Mouse (Mus musculus): ENCODE data around the gene Rps19bp1. TPM values are rescaled to one million over a fixed set of nuclear protein-coding genes. Genes with fewer than 3 reads are reported as not detected.

Rps19bp1 gene
- total RNA-seq, 2 experiments from 2014 or later = 41.9 to 42.6 TPM

- peak; percentile 54 to 68 for DNase-seq (ENCODE audit: low spot score in 2 of 2)
- intact Hi-C loops (cut with DNase I) = loop anchor here (5.0 kb wide), 1 partner anchor 133 kb away; the partner anchor contains the start of genes Rpl3 and Syngr1
These were observed 38.3 kb downstream of the Rps19bp1 start for GRCm38 (mm10) chr15:80225796-80226195.

GRCm38 (mm10) chr15:80225208-80225607, 38.9 kb downstream of the Rps19bp1 start:
- DNase-seq (ENCODE audit: low spot score in 2 of 2) = peak; percentile 48 to 62
- intact Hi-C loops (cut with DNase I) = loop anchor here (5.0 kb wide), 1 partner anchor 133 kb away; the partner anchor contains the start of genes Rpl3 and Syngr1

GRCm38 (mm10) chr15:80223751-80224150, 40.4 kb downstream of the Rps19bp1 start:
- intact Hi-C loops (cut with DNase I) = no loop called here
- DNase-seq (ENCODE audit: low spot score in 2 of 2) = no peak

GRCm38 (mm10) chr15:80221031-80221430, 43.1 kb downstream of the Rps19bp1 start:
- no peak for DNase-seq (ENCODE audit: low spot score in 2 of 2)
- intact Hi-C loops (cut with DNase I) = no loop called here

- no peak for DNase-seq (ENCODE audit: low spot score in 2 of 2)
- intact Hi-C loops (cut with DNase I) = loop anchor here (5.0 kb wide), 1 partner anchor 43 kb away; no protein-coding TSS in a partner anchor
These were observed 44.1 kb downstream of the Rps19bp1 start for GRCm38 (mm10) chr15:80219705-80220657.

GRCm38 (mm10) chr15:80219211-80219610, 44.9 kb downstream of the Rps19bp1 start:
- intact Hi-C loops (cut with DNase I) = loop anchor here (5.0 kb wide), 1 partner anchor 42 kb away; no protein-coding TSS in a partner anchor
- no peak for DNase-seq (ENCODE audit: low spot score in 2 of 2)

GRCm38 (mm10) chr15:80217476-80217875, 46.6 kb downstream of the Rps19bp1 start:
- intact Hi-C loops (cut with DNase I) = loop anchor here (5.0 kb wide), 1 partner anchor 40 kb away; no protein-coding TSS in a partner anchor
- DNase-seq (ENCODE audit: low spot score in 2 of 2) = no peak

GRCm38 (mm10) chr15:80216480-80216820, 47.7 kb downstream of the Rps19bp1 start:
- no peak for DNase-seq (ENCODE audit: low spot score in 2 of 2)
- intact Hi-C loops (cut with DNase I) = loop anchor here (5.0 kb wide), 1 partner anchor 39 kb away; no protein-coding TSS in a partner anchor

GRCm38 (mm10) chr15:80215716-80216479, 48.2 kb downstream of the Rps19bp1 start:
- intact Hi-C loops (cut with DNase I) = loop anchor here (5.0 kb wide), 1 partner anchor 39 kb away; no protein-coding TSS in a partner anchor
- peak; percentile 33 to 53 for DNase-seq (ENCODE audit: low spot score in 2 of 2)

- DNase-seq (ENCODE audit: low spot score in 2 of 2) = no peak
- intact Hi-C loops (cut with DNase I) = no loop called here
These were observed 50.4 kb downstream of the Rps19bp1 start for GRCm38 (mm10) chr15:80213688-80214087.

Other genes starting within 250 kb of the Rps19bp1 start
- gene Pdgfb, start 249.3 kb downstream of the Rps19bp1 start, total RNA-seq (2021) = 10 to 100 TPM; 41.9 to 42.8 TPM
- 100 to 1,000 TPM; 534 to 540 TPM for gene Syngr1, start 173.0 kb downstream of the Rps19bp1 start, total RNA-seq (2021)
- 100 to 1,000 TPM; 449 to 461 TPM for gene Rpl3, start 172.4 kb downstream of the Rps19bp1 start, total RNA-seq (2021)
- gene Tab1, start 131.2 kb downstream of the Rps19bp1 start, total RNA-seq (2021) = 10 to 100 TPM; 26.2 to 27.8 TPM
- gene Mgat3, start 90.6 kb downstream of the Rps19bp1 start, total RNA-seq (2021) = 100 to 1,000 TPM; 109 to 110 TPM
- gene Mief1, start 30.3 kb downstream of the Rps19bp1 start, total RNA-seq (2021) = 10 to 100 TPM; 30.7 to 31.4 TPM
- gene AC140267.1, start 28.5 kb downstream of the Rps19bp1 start, total RNA-seq (2021) = 10 to 100 TPM; 18.7 to 25.4 TPM
- gene Atf4, start 9.1 kb downstream of the Rps19bp1 start, total RNA-seq (2021) = 10 to 100 TPM; 93.4 TPM
- 100 to 1,000 TPM in 1 of 2 experiments, 10 to 100 TPM in 1; 85.0 to 100 TPM for gene Cacna1i, start 22.9 kb upstream of the Rps19bp1 start, total RNA-seq (2021)